Mouse (Mus musculus) right cerebral cortex, postnatal 4 days (tissue): ENCODE data around the gene Nrxn2.

Source experiments
- DNase-seq: peaks from one replicate; pipeline ENCODE4 v3.0.0-alpha.2; 2022

Gene Nrxn2

DNA sequence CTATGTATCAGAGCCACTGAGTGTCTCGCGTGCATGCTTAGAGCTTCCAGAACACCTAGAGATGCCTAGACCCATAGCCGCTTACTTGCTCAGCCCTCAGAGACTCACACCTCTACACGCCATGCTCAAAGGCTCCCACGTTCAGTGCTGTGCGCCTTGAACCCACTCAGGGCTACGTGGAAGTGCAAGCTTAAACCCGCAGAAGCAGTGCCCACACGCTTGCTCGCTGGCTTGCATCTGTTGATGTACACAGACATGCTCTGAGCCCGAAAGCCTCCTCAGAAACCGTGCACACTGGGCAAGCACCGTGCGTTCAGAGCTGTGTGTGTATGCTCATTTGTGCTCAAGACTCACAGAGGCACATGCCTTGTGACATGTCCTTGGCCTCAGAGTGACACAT, 103.8 kb downstream of the Nrxn2 start:
- DNase-seq, result no peak

DNA sequence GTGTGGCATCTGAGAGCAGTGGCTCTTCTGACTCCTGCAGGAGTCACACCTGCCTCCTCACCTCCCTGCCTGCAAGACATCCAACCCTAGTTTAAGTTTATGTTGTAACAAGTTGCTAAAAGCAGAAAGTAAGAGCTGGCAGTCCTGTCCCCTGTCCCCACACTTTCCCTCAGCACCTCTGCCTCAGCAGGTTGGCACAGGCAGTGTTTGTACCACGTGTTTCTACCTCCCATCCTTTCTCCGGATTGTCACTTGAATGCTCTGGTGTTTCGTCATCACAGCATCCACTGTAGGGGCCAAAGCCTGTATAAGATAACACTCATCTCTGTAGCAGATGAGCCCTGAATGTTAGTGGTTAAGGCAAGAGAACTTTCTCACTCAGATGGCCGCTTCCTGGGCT, 106.5 kb downstream of the Nrxn2 start:
- DNase-seq, result no peak

DNA sequence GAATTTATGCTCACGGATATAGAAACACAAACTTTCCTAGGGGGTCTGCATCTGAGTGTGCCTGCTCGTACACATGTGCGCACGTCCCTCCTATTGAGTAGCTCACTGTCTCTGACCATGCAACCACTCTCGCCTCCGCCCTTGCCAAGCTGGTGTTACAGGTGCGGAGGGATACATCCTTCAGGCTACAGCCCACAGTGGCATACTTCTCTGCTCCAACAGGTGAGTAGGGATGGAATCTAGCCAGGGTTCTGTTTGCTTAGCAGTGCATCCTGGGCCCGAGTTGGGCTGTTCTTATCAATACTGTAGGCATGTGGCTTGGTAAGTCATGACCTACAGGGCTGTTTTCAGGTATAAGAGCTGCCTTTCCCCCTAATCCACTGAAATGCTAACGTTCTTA, 107.5 kb downstream of the Nrxn2 start:
- DNase-seq, result no peak

DNA sequence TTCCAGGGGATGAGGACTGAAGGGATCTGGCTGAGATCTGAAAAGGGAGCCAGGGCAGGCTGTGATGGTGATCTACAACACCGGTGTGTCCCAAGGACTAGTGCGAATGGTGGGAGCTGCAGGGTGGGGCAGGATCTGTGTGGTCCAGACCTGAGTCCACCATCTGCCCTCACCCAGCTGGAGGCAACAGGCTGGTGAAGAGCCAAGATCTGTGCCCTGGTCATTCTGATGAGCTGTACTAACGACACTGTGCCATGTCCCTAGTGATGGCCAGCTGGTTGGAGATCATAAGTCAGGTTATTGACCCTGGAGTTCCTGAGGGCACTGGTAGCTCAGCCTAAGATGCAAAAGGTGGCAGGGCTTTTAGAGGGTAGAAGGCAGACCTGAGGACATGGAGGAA, 108.9 kb downstream of the Nrxn2 start:
- DNase-seq, result no peak

DNA sequence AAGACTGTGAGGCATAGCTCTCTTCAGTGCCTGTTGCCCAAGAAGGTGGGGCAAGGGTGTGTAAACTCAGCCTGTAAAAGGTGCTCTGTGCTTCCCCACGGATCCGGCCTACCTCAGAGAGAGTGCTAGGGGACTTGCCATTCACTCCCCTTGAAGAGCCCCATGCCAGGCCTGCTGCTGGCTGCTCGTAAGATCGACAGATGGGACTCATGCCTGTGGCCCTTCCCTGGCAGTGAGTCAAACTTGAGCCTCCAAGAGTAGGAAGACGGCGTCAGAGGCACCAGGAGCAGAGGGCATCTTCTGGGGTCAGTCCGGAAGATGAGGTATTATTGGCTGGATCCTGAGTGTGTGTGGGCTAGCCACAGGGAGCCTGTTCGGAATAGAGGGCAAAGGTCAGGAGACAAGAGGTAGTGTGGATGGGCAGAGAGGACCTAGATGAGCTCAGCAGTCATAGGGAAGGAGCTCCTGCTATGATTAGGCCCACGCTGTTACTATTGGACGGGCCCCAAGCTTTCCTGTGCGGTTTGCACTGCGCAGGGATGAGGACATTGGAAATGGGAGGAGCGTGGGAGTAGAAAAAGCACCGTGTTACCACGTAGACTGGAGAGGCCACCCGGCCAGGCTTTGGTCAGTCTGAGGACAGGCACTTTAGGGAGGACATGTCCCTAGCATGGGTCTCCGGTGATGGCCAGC, 109.5 kb downstream of the Nrxn2 start:
- no peak for DNase-seq

DNA sequence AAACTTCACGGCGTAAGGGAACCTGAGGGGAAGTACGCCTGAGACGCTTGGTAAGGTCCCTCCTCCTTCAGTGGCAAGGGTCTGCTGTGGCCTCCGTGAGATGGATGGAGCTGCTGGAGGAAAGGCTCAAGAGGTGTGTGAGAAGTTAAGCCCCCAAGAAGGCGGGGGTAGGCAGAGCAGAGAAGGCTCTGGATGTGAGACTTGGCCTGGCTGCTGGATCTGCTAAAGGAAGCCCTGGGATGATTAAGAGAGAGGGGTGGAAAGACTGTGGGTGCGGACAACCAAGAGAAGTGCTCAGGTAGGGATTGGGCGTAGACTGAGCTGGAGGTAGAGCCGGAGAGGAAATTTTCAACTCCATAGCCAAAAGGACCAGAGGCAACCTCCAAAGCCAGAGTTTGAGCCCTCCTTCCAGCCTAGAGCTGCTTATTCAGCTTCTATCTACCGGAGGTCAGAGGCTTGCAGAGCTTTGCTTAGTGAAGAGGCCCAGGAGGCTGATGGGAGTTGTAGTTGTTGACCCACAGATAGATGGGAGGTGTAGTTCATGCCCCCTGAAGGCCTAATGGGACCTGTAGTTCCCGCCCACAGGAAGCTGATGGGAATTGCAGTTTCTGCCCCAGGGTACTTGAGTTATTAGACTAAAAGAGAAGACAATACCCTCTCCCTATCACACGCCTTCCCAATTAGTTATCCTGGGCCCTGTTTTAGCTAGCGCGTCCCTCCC, 110.9 kb downstream of the Nrxn2 start:
- DNase-seq, result no peak

DNA sequence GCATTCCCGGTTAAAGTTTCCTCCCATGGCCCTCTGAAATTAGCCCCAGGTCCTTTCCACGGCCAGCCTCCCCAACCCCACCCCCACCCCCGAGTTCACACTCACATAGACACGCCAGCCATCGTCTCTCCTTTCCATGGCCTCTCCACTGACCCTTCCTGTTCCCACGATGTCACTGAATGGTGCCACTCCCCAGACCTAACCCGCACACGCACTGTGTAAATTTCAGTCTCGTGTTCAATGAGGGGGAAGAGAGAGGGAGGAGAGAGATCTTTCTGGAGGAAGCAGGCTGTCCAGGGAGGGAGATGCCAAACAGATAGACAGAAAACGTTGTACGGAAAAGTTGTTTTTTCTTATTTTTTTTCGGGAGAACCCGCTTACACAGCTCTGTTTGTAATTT, 111.8 kb downstream of the Nrxn2 start:
- no peak for DNase-seq

DNA sequence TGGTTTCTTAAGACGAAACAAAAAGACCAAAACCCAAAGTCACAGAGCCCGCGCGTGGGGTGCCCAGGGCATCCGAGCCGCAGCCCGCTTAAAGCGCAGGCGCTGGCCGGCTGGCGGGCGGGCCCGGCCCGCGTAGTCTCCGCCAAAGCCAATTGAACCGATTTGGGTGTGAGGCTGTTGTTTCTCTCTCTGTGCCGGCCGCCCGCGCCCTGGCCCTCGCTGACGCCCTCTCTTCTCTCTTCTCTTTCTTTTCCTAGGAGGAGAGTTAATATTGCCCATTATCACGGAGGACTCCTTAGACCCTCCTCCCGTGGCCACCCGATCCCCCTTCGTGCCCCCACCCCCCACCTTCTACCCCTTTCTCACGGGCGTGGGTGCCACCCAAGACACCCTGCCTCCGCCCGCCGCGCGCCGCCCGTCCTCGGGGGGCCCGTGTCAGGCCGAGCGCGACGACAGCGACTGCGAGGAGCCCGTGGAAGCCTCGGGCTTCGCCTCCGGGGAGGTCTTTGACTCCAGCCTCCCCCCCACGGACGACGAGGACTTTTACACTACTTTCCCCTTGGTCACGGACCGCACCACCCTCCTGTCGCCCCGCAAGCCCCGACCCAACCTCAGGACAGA, 112.6 kb downstream of the Nrxn2 start:
- peak; percentile 58 for DNase-seq

DNA sequence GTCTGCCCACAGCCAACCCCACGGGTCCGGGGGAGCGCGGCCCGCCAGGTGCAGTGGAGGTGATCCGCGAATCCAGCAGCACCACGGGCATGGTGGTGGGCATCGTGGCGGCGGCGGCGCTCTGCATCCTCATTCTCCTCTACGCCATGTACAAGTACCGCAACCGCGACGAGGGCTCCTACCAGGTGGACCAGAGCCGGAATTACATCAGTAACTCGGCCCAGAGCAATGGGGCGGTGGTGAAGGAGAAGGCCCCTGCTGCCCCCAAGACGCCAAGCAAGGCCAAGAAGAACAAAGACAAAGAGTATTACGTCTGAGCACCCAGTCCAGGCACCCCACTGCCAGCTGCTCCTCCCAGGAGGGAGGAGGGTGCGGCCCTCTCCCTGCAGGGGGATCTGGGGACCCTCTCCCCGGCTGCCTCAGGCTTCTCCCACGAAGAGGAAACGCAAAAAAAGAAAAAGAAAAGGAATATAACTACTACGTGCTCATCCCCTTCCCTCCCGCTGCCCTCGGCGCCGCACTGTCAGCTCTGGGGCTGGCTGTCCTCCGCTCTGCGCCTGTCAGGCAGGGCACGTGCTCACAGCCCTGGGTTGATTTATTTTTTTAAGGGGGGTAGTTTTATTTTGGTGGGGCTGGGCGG, 113.4 kb downstream of the Nrxn2 start:
- DNase-seq, result peak; percentile 50

DNA sequence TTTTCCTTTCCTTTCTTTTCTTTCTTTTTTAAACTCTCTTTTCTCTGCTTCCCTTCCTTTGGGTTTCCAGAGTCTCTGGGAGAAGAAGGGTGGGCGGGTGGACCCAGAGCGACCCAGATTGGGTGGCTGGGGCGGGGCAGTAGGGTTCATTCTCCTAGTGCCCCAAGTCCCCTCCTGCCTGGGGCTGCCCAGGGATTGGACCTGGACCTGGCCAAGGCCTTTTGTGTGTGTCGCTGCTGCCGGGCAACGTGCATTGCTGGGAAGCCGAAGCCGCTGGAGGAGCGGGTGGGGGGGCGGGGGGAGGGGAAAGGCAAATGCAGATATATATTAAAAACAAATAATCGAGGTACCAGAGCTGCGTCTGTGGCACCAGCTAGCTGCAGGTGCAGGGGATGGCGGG, 114.1 kb downstream of the Nrxn2 start:
- no peak for DNase-seq

DNA sequence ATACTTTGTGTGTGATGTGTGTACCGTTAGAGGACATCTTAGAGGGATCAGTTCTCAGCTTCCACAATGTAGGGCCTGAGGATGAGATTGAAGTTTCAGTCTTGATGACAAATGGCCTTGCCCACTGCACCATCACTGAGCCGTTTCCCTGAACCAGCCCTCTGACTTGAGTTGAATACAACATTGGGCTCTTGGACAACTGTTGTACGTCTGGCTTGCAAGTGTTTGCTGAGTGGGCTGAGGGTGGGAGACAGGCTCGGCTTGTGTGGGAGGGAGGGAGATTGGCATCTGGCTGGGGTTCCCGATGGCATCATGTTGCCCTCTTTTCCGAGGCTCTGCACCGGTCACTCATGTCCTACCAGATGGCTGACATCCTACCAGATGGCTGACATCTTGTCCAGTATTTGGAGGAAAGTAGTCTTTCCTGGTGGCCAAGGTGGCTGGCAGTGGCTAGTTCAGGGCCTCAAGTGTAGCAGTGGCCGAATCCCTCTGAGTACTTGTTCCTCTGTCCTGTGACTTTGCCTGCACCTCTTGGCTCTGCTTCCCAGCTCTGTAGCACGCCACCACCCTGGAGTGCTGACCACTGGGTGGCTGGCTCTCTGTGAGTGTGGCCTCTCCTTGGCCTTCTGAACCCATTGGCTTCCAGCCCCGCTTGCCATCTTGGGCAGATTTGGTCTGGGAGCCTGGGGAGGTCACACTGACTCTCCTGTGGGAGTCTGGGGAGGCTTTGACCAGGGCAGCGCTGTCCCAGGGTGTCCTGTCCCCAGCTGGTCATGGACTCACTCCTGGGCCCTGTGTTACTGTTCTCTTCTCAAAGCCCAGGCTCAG, 115.0 kb downstream of the Nrxn2 start:
- DNase-seq, result no peak

DNA sequence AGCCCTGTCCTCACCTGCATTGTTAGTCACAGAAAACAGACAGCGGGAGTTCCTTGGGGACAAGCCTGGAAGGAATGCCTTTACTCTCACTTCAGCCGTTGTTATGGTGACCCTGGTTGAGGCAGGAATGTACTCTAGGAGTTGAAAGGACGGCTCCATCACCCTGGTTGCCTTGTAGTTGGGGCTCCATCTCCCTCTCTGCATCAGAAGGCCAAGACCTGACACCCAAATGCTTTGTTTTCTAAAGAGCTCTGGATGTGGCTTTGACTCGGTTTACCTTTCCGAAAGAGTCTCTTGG, 115.5 kb downstream of the Nrxn2 start:
- DNase-seq, result no peak

DNA sequence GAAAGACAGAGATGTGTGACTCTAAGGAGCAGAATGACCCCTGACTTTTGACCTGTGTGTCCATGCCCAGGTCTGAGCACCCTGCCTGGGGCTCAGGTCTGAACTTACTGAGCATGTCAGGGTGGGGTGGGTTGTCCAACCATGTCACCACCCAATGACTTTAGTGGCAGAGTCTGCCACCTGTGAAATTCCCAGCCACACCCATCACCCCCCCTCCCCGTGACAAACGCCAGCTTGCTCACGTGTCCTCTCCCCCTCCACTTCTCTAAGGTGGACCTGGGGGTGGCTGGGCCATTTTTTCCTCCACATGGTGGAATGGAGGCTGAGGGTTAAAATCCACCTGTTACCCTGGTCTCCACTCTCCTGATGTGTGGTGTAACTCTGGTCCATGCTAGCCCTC, 117.7 kb downstream of the Nrxn2 start:
- DNase-seq, result no peak

DNA sequence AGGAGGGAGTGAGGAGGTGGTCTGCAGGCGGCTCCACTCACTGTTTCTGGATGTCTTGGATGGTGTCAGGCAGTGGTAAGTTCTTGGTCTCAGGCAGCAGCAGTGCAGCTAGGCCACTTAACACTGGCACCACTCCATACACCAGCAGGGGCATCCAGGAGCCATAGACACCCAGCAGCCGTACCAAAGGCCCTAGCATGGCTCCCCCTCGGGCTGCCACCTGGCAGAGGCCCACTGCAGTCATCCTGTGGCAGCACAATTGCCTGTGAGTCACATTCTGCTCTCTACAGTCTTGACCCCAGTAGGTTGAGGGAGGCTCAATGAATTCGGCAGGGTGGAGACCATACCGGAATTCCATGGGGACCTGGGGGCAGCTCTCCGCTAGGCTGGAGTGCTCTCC, 118.2 kb downstream of the Nrxn2 start:
- DNase-seq, result no peak

DNA sequence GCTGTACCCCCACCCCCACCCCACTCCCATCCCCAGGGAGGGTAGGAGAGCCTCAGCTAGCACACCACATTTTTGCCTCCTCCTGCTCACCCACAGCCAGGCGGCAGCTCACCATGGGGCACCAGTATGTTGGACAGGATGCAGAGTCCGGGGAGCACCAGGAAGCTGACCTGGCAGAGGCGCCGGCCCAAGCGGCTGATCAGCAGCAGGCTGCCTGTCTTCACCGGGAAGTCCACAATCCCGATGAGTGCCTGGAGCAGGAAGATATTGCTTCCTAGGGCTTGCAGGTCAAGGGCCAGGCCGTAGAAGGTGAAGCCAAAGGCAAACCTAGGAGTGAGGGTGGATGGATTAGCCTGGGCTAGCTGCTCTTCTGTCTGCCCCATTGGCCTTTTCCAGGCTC, 119.0 kb downstream of the Nrxn2 start:
- DNase-seq, result no peak

DNA sequence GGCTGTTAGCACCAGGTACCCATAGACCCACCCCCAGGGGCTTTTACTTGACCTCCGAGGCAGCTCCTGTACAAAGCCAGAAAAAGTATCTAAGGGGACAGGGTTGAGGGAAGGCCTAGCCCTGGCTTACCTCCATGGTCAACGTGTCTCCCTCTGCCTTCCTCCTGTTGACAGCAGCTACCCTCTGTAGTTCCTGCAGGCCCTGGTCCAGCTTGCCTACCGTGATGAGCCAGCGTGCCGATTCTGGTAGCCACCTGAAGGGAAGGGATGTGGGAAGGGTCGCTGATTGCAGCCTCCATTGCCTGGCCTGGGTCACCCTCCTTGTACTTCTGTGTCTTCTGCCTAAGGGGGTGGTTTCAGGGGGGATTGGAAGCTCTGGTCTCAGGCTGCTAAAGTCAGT, 120.0 kb downstream of the Nrxn2 start:
- DNase-seq, result no peak

DNA sequence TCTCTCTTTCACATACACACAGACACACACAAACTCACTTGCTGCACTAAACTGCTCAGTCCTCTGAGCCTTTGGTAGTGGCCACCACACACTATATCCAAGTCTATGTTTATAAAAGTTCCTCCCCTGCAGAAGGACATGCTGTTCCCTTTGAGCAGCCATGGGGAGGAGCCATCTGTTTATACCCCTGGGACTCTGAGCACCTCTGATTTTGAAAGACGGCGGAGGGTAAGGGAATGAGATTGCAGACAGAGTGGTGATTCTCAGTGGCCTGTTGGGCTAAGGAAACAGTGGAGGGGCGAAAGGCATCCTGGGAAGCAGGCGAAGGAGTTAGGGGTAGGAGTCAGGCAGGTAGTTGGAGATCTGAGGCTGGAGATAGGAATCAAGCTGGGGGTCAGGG, 121.1 kb downstream of the Nrxn2 start:
- no peak for DNase-seq

DNA sequence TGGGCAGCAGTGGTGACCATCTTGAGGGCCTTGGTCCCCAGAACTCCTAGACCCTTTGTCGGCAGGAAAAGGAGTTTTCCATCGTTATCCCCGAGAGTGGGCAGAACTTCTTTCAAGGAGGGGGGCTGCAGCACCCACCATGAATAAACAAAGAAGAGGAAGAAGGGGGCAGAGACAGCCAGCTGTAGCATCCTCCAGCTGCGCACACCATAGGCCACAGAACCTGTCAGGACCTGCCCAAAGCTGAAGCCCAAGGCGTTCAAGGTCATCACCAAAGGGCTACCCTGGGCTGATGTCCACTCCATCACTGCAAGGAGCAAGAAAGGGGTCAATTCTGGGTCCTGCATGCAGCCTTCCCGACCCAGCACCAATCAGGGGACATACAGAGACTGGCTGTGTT, 121.7 kb downstream of the Nrxn2 start:
- no peak for DNase-seq

DNA sequence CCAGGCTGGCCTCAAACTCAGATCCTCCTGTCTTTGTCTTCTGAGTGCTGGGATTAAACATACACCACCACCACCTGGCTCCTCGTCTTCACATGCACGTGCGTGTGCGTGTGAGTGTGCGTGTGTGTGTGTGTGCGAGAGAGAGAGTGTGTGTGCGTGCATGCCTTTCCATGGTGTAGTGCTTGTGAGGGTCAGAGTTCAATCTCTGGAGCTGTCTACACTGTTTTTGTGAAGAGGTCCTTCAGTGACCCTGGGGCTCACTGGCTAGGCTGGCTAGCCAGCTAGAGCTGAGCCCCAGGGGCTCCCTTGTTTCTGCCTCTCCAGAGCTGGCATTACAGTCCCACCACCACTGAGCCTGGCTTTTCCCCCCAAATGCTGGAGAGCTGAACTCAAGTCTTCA, 123.0 kb downstream of the Nrxn2 start:
- no peak for DNase-seq

DNA sequence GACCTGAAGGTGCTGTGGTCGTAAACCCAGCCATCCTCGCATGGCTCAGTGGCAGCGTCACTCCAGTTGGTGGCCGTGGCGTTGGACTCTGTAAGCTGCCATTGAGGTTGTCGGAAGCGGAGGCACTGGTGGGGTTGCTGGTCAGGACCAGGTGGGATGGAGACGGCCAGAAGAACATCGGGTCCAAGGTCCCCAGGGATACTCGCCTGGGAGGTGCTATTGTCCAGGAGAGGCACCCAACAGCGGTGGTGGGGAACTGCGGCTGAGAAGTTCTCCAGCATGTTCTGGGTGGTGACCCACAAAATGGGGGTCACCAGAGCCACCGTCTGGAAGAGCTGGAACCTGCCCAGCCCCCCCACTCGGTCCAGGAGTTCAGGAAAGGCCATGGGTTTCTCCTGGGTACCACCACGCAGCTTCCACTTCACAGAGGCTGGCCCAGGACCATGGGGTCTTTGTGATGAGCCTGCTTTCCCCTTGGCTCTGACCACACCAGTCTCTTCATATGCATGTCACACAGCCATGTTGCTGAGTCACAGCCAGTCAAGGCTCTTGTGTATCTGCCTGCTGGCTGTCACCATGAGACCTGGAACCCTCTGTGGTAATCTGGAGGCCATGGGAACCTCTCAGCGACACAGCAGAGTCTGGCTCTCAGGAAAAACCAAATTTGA, 124.0 kb downstream of the Nrxn2 start, which contains the start of gene Slc22a12:
Slc22a12 (minus strand) TSS at position 666 of the 668 bp plus-strand sequence.
- DNase-seq, result peak; percentile 3

DNA sequence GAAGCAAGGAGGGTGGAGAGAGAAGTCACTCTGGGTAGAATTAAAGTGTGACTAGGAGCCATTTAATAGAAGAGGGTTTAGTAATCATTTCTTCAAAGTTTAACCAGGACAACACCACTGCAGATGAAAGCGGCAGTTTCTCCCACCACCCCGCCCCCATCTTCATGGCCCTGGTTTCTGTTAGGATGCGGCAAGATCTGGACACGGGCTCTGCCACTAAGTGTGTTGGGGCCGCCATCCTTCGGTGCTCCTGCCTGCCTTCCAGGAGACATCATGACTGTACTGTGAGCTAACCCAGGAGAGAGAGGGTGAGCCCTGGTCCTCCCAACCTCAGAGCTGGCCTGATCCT, 124.5 kb downstream of the Nrxn2 start:
- DNase-seq, result no peak

DNA sequence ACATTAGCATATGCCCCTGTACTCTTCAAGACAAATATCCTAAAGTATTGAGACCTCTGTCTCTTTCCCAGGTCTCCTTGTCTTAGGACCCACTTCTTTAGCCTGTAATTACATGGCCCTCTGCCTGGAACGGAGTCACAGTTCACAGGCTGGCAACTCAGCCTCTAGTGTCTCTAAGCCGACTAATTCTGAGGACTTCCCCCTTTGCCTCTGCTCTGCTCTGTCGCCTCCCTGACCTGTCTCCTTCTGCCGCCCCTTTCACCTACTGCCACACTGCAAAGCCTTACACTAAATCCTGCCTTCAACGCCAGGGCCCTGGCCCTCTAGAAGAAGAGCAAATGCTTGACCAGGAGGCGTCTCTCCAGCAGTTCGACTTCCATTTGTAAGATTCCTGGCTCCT, 125.0 kb downstream of the Nrxn2 start:
- DNase-seq, result no peak

DNA sequence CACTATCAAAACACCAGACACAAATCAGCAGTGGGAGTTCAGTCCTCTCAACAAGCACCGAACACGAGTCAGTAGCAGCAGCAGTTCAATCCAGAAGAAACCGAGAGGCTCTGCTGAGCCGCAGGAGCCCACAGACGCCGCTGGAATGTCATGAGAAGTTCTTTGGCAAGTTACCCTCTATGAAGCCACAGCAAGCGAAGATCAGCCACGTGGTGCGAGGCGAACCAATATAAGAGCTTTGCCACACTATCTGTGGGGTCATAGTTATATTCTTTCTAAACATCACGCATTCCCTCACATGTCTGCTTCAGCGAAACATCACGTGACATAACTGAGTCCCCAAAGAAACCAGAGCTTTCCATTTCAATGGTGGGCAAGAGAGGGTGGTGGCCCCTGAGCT, 126.2 kb downstream of the Nrxn2 start:
- no peak for DNase-seq
